In genomic region chr2:167864228-167864627, GRCm38 (mm10) we compare ENCODE assay signal across 8 mouse cellular contexts.
A peak's percentile ranks its signal among the peaks of the same experiment; 100 is the strongest.
DNase-seq lines count a peak whose midpoint lies in the region; ATAC-seq and TF ChIP-seq lines count a peak whose summit lies in the region.

No protein-coding gene starts in this region.

- WGBS in intestine, embryonic 15.5 days = 40% methylated on average over 8 of the region's 8 CpGs
- WGBS in lung, postnatal 0 days = 1% methylated on average over 8 of the region's 8 CpGs
- WGBS in hindbrain, embryonic 14.5 days = 38% methylated on average over 8 of the region's 8 CpGs

- H3K9me3 ChIP-seq in intestine, embryonic 15.5 days = no peaks in the 10 kb centered on the region
- no peaks in the 10 kb centered on the region for H3K9me3 ChIP-seq in lung, postnatal 0 days (ENCODE audit: low read length)
- no peaks in the 10 kb centered on the region for H3K9me3 ChIP-seq in hindbrain, embryonic 14.5 days (ENCODE audit: control insufficient read depth, low read length)

- no peaks in the 10 kb centered on the region for H3K36me3 ChIP-seq in intestine, embryonic 15.5 days
- no peaks in the 10 kb centered on the region for H3K36me3 ChIP-seq in lung, postnatal 0 days (ENCODE audit: insufficient read depth, low read length)
- H3K36me3 ChIP-seq in hindbrain, embryonic 14.5 days (replicated peaks; ENCODE audit: control insufficient read depth, insufficient read depth) = no peaks in the 10 kb centered on the region

- H3K27ac ChIP-seq in intestine, embryonic 15.5 days = peak overlapping the region; percentile 77
- peak overlapping the region; percentile 85 for H3K27ac ChIP-seq in lung, postnatal 0 days (ENCODE audit: low read length)
- no peak overlapping the region for H3K27ac ChIP-seq in hindbrain, embryonic 14.5 days

- H3K4me3 ChIP-seq in intestine, embryonic 15.5 days (replicated peaks) = no peak overlapping the region
- no peak overlapping the region for H3K4me3 ChIP-seq in lung, postnatal 0 days (ENCODE audit: low read depth, low read length)
- no peak overlapping the region for H3K4me3 ChIP-seq in hindbrain, embryonic 14.5 days (replicated peaks; ENCODE audit: low read length)

- DNase-seq in adrenal gland, adult (ENCODE audit: inconsistent age in 2 of 2, low spot score in 1 of 2) = peak; percentile 54 to 78
- DNase-seq in adrenal gland, adult 8-10 months = no peak
- DNase-seq in adrenal gland, postnatal 36 days = peak; percentile 65 to 67
- DNase-seq in lung, postnatal 0 days (ENCODE audit: low spot score) = peak; percentile 88
- DNase-seq in frontal cortex, postnatal 36 days (ENCODE audit: low spot score in 2 of 2) = no peak
- no peak for DNase-seq in layer of hippocampus, adult 11-12 months (ENCODE audit: low spot score)
- DNase-seq in hindbrain, embryonic 14.5 days (ENCODE audit: low spot score) = no peak

- no peak overlapping the region for H3K4me2 ChIP-seq in intestine, embryonic 15.5 days (replicated peaks)
- H3K4me2 ChIP-seq in lung, postnatal 0 days (replicated peaks; ENCODE audit: low read depth, low read length) = no peak overlapping the region
- no peak overlapping the region for H3K4me2 ChIP-seq in hindbrain, embryonic 14.5 days (replicated peaks)

- ATAC-seq in intestine, embryonic 15.5 days = no peak
- ATAC-seq in lung, postnatal 0 days = peak; percentile 6; the same call in 1 of the 2 replicates
- ATAC-seq in hindbrain, embryonic 14.5 days (ENCODE audit: low FRiP score) = no peak

- no peaks in the 10 kb centered on the region for H3K27me3 ChIP-seq in intestine, embryonic 15.5 days (replicated peaks)
- H3K27me3 ChIP-seq in lung, postnatal 0 days (replicated peaks; ENCODE audit: insufficient read depth, low read length) = no peaks in the 10 kb centered on the region
- no peaks in the 10 kb centered on the region for H3K27me3 ChIP-seq in hindbrain, embryonic 14.5 days (ENCODE audit: control insufficient read depth, insufficient read depth, low read length)

- no peak overlapping the region for H3K9ac ChIP-seq in intestine, embryonic 15.5 days
- H3K9ac ChIP-seq in lung, postnatal 0 days (replicated peaks; ENCODE audit: low read depth) = no peak overlapping the region
- H3K9ac ChIP-seq in hindbrain, embryonic 14.5 days = no peak overlapping the region

- peak; percentile 47; the same call in 1 of the 2 replicates for TF ChIP-seq EP300 in lung, postnatal 0 days (IDR thresholded peaks at IDR 0.05)

- H3K4me1 ChIP-seq in intestine, embryonic 15.5 days (replicated peaks) = peaks cover 49% of the 10 kb centered on the region
- H3K4me1 ChIP-seq in lung, postnatal 0 days (ENCODE audit: insufficient read depth, low read depth, low read length) = peaks cover 38% of the 10 kb centered on the region
- no peaks in the 10 kb centered on the region for H3K4me1 ChIP-seq in hindbrain, embryonic 14.5 days (replicated peaks; ENCODE audit: control insufficient read depth, insufficient read depth, low read length)

- TF ChIP-seq CTCF in lung, postnatal 0 days (IDR thresholded peaks at IDR 0.05) = no peak

Comparison
In these comparisons a context has a peak if more than half of its experiments do, and no peak if none do; other contexts are left out.
1. DNase-seq: peak in adrenal gland, adult (2 of 2), adrenal gland, postnatal 36 days (2 of 2) and lung, postnatal 0 days (single experiment); none in adrenal gland, adult 8-10 months (single experiment), frontal cortex, postnatal 36 days (0 of 2), layer of hippocampus, adult 11-12 months (single experiment) and hindbrain, embryonic 14.5 days (single experiment).